Mouse (Mus musculus) ES-E14 (cell line): Measurements from ENCODE around the gene Elob.

Experiments
- CHD2 ChIP-seq: IDR thresholded peaks from 2 replicates; pipeline ENCODE4 v1.6.1; 2014; ENCODE audit warnings: mild to moderate bottlenecking, low read depth, low read length, inconsistent platforms
- HCFC1 ChIP-seq: IDR thresholded peaks from 2 replicates; pipeline ENCODE4 v1.6.1; 2012; ENCODE audit warnings: low read length, inconsistent platforms, borderline replicate concordance; ENCODE audit not compliant: insufficient read depth
- MAFK ChIP-seq: IDR thresholded peaks from 2 replicates; pipeline ENCODE4 v1.6.1; 2014; ENCODE audit warnings: mild to moderate bottlenecking, low read depth, low read length, inconsistent platforms; ENCODE audit not compliant: insufficient read depth
- ZC3H11A ChIP-seq: IDR thresholded peaks from 2 replicates; pipeline ENCODE4 v1.6.1; 2012; ENCODE audit warnings: low read depth, mild to moderate bottlenecking, inconsistent platforms, low read length, borderline replicate concordance
- ZNF384 ChIP-seq: IDR thresholded peaks from 2 replicates; pipeline ENCODE4 v1.6.1; 2012; ENCODE audit warnings: low read depth, low read length, inconsistent platforms

DNA sequence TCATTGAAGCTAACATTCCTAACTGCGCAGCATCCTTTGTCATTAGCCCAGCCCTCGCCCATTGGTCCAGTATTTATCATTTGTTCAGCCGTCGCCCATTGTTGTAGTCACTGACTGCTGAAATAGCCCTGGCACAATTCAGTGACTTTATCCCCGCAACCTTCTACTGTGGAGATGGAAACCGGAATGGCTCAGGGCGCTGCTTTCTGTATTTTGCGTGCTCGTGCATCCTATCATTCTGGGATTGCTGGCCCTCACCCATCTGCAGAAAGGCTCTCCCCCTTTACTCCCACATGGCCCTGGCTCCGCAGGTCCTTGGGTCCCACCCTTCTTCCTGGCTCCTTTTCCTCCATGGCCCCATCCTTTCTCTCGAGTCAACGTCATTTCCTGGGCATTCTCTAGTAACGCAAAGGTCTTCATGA, 42.4 kb downstream of the Elob start:
- TF ChIP-seq CHD2 (no peak), ZNF384 (no peak), HCFC1 (no peak), MAFK (no peak), ZC3H11A (no peak)
